Mouse (Mus musculus): Measurements from ENCODE around the gene 1700001L19Rik. TPM values are rescaled to one million over a fixed set of nuclear protein-coding genes. Genes with fewer than 3 reads are reported as not detected.

Gene 1700001L19Rik
- total RNA-seq (2021), result not detected

GRCm38 (mm10) chr13:68597199-68597598, at the start of gene 1700001L19Rik:
Gene 1700001L19Rik, plus strand, starts transcription at chr13:68597421.
- no peak for DNase-seq

GRCm38 (mm10) chr13:68553391-68553790, 43.8 kb upstream of the 1700001L19Rik start:
- DNase-seq, result peak; percentile 17

GRCm38 (mm10) chr13:68568110-68568509, 29.1 kb upstream of the 1700001L19Rik start:
- DNase-seq, result no peak

GRCm38 (mm10) chr13:68568548-68568947, 28.7 kb upstream of the 1700001L19Rik start:
- no peak for DNase-seq

DNA sequence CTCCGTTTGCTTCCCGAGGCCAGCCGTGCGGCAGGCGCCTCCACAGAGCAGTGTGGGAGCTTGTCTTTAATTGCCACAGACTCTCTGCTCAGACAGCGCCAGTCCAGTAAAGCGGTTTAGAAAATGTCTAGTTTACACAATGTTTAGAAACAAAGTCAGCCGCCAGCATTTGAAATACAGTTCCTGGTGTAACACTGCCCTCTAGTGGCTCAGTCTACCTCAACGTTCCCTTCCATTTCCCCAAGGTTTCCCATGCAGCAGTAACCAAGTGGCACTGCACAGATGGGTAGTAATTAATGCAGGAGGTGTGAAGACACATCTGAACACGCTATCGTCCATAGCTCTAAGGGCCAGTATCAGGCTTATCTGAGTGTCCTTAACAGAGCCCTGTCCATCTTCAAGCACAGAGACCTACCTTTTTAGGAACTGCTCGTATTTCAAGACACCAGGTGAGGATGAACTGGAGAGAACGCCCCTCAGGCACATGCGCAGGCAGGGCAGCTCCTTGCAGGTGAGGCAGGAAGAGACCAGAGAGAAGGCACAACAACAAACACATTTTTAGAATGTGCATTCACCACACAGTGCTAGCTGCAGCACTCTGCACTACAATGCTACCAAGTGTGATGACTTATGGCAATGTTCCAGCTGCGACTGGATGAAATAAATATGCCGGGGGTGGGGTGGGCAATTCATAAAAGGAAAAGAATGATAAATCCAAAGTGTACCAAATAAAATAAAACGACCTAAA, 27.5 kb upstream of the 1700001L19Rik start:
- peak; percentile 61 for DNase-seq

GRCm38 (mm10) chr13:68572247-68572646, 25.0 kb upstream of the 1700001L19Rik start:
- DNase-seq, result peak; percentile 64

GRCm38 (mm10) chr13:68572966-68573913, 24.0 kb upstream of the 1700001L19Rik start:
- peak; percentile 25 for DNase-seq

- no peak for DNase-seq
These were observed 22.8 kb upstream of the 1700001L19Rik start for GRCm38 (mm10) chr13:68574398-68574797.

- DNase-seq, result peak; percentile 26
These were observed 19.3 kb upstream of the 1700001L19Rik start for GRCm38 (mm10) chr13:68577945-68578344.

DNA sequence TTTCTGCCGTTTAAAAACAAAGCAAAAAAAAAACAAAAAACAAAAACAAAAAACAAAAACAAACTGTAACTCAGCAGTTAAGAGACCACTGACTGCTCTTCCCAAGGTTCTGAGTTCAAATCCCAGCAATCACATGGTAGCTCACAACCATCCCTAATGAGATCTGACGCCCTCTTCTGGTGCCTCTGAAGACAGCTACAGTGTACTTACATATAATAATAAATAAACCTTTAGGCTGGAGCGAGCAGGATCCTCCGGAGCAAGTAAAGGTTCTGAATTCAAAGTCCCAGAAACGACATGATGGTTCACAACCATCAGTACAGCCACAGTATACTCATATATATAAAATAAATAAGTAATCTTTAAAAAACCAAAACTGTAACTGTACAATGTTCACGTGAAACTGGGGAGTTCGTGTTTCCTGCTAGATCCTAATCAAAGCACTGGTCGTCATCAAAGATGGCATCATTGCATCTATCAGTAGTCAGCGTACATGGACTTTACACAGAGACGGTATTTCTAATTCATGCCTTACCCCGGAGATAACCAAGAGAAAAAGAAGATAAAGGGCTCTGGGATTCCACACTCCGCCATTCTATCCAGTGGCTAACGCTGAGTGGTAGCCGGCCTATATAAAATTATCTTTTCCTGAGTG, 16.0 kb upstream of the 1700001L19Rik start:
- no peak for DNase-seq

DNA sequence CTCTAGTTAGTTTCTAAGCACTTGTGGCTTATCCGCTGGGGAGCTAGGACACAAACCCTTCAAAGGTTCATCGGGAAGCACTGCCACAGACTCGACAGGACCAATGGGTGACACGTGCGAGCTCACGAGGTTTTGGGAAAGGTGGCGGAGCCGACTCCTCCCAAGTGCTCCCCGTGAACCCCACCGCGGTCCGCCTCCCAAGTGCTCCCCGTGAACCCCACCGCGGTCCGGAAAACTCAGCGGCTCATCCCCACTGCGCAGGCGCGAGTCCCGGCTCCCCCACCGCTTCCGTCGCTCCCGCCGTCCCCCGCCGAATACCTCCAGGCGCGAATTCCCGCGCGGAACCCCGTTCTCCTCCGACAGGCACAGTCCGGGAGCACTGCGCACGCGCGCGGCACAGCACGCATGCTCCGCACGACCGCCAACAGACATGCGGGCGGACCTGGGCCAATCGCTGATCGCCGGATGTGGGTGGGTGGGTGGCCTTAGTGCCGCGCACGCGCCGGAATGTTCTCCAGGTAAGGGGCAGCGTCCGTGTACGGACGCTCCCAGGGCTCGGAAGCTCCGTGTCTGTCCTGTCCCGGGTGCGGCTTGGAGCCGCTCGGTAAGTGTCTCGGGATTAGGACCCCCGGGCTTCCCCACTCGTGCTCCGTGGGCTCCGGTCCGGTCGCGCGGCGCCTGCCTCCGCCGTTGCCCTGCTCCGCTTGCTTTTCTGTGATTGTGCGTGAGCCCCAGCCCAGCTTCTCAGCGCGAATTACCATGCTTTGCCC, 15.3 kb upstream of the 1700001L19Rik start, which contains the start of the genes Mtrr and Fastkd3:
Gene Mtrr, minus strand, starts transcription at position 403 of the 770 bp plus-strand sequence.
Gene Fastkd3, plus strand, starts transcription at position 488 of the 770 bp plus-strand sequence.
- DNase-seq, result peak; percentile 99

GRCm38 (mm10) chr13:68582517-68582780, 14.8 kb upstream of the 1700001L19Rik start:
- no peak for DNase-seq

DNA sequence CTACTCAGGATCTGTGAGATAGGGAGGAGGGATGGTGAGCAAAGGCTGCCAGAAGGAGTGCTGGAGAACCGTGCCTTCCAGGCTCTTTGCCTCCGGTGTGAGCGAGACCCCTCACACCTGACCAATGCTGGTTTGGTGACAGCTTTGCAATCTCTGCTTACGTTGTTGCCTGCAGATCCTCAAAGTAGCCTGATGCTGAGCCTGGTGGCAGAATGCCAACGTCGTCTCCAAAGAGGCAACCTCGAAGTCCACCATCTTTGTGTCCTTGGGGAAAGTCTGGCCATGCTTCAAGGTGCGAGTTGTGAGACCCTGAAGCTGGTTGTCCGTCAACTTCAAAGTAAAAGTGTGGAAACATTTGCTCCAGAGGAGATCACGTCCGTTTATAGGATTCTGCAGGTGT, 13.3 kb upstream of the 1700001L19Rik start:
- no peak for DNase-seq

DNA sequence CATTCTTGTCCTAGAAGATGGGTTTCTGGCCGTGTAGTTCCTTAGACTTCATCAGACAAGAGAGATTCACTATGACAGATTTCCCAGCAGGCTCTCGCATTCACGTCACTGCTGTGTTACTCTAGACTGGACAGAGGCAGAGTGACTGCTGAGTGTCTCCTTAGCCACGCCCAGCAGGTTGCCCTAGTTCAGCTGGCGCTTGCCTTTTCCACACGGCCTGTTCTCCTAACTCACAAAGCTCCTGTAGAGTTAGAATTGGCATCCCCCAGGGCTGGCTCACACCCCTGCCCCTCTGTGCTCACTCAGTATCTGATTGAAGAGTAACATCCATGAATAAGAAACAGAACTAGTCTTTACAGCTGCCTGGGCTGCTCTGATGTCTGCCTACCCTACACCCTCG, 11.8 kb upstream of the 1700001L19Rik start:
- no peak for DNase-seq

DNA sequence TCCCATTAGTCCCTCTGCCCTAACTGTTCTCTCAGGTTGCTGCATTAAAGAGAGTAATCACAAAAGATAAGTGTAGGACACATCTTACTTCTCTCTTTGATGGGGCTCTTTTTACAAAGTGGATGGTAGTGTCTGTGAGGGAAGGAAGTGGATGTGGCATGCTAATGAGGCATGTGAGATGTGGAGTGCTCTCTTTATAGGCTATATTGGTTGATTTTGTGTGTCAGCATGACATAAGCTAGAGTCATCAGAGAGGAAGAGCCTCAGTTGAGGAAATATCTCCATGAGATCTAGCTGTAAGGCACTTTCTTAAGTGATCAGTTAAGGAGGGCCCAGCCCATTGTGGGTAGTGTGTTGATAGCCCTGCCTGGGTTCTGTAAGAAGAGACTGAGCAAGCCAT, 8.9 kb upstream of the 1700001L19Rik start:
- no peak for DNase-seq

GRCm38 (mm10) chr13:68593797-68594196, 3.4 kb upstream of the 1700001L19Rik start:
- no peak for DNase-seq

GRCm38 (mm10) chr13:68597667-68598066, 446 bp downstream of the 1700001L19Rik start:
- DNase-seq, result no peak

GRCm38 (mm10) chr13:68598953-68599352, 1.7 kb downstream of the 1700001L19Rik start:
- no peak for DNase-seq

DNA sequence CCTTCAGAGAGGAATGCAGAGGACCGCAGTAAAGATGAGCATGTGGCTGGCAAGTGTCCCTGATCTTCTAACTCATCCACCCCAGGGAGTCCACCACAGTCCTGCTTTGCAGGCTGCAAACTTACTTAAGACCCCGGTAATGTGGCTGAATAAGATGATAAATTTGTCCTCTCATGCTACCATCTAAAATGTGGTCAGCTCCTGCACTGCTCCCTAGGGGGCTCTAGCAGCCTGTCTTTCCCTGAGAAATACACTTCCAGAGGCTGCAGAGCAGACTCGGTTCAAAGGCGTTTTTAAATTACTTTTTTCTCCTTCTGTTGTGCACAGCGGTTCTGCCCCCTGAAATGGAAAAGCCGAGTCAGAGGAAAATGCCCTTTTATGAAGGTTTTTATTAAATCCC, 4.0 kb downstream of the 1700001L19Rik start:
- DNase-seq, result peak; percentile 31

- DNase-seq, result no peak
These were observed 5.9 kb downstream of the 1700001L19Rik start for GRCm38 (mm10) chr13:68603085-68603484.

- DNase-seq, result peak; percentile 13
These were observed 8.5 kb downstream of the 1700001L19Rik start for GRCm38 (mm10) chr13:68605689-68606126.
